Mouse (Mus musculus): Measurements from ENCODE around the gene Fabp6. TPM values are rescaled to one million over a fixed set of nuclear protein-coding genes. Genes with fewer than 3 reads are reported as not detected.

Gene Fabp6
- total RNA-seq, 1 experiment from 2014 or later, result not detected

GRCm38 (mm10) chr11:43610006-43610661, 8.8 kb upstream of the Fabp6 start:
- no peak for ATAC-seq (replicated peaks in 1 of 2; ENCODE audit: insufficient read depth in 1 of 2, low FRiP score in 2 of 2, low TSS enrichment in 1 of 2, low read depth in 1 of 2, poor library complexity in 2 of 2, severe bottlenecking in 2 of 2)

GRCm38 (mm10) chr11:43608440-43608839, 7.1 kb upstream of the Fabp6 start:
- no peak for ATAC-seq (replicated peaks in 1 of 2; ENCODE audit: insufficient read depth in 1 of 2, low FRiP score in 2 of 2, low TSS enrichment in 1 of 2, low read depth in 1 of 2, poor library complexity in 2 of 2, severe bottlenecking in 2 of 2)

- no peak for ATAC-seq (replicated peaks in 1 of 2; ENCODE audit: insufficient read depth in 1 of 2, low FRiP score in 2 of 2, low TSS enrichment in 1 of 2, low read depth in 1 of 2, poor library complexity in 2 of 2, severe bottlenecking in 2 of 2)
These were observed 4.5 kb upstream of the Fabp6 start for GRCm38 (mm10) chr11:43605859-43606258.

GRCm38 (mm10) chr11:43604891-43605290, 3.6 kb upstream of the Fabp6 start:
- no peak for ATAC-seq (replicated peaks in 1 of 2; ENCODE audit: insufficient read depth in 1 of 2, low FRiP score in 2 of 2, low TSS enrichment in 1 of 2, low read depth in 1 of 2, poor library complexity in 2 of 2, severe bottlenecking in 2 of 2)

GRCm38 (mm10) chr11:43604207-43604606, 2.9 kb upstream of the Fabp6 start:
- no peak for ATAC-seq (replicated peaks in 1 of 2; ENCODE audit: insufficient read depth in 1 of 2, low FRiP score in 2 of 2, low TSS enrichment in 1 of 2, low read depth in 1 of 2, poor library complexity in 2 of 2, severe bottlenecking in 2 of 2)

GRCm38 (mm10) chr11:43589530-43590072, 11.7 kb downstream of the Fabp6 start:
- ATAC-seq (replicated peaks in 1 of 2; ENCODE audit: insufficient read depth in 1 of 2, low FRiP score in 2 of 2, low TSS enrichment in 1 of 2, low read depth in 1 of 2, poor library complexity in 2 of 2, severe bottlenecking in 2 of 2), result no peak

GRCm38 (mm10) chr11:43586324-43587090, 14.8 kb downstream of the Fabp6 start, which contains the start of gene 4933415A04Rik:
Gene 4933415A04Rik (plus strand): TSS chr11:43587040.
- ATAC-seq (replicated peaks in 1 of 2; ENCODE audit: insufficient read depth in 1 of 2, low FRiP score in 2 of 2, low TSS enrichment in 1 of 2, low read depth in 1 of 2, poor library complexity in 2 of 2, severe bottlenecking in 2 of 2), result peak; percentile 75 to 85; a peak in 3 of 4 replicates

- no peak for ATAC-seq (replicated peaks in 1 of 2; ENCODE audit: insufficient read depth in 1 of 2, low FRiP score in 2 of 2, low TSS enrichment in 1 of 2, low read depth in 1 of 2, poor library complexity in 2 of 2, severe bottlenecking in 2 of 2)
These were observed 15.9 kb downstream of the Fabp6 start for GRCm38 (mm10) chr11:43585211-43586005.

GRCm38 (mm10) chr11:43577713-43578478, 23.4 kb downstream of the Fabp6 start:
- no peak for ATAC-seq (replicated peaks in 1 of 2; ENCODE audit: insufficient read depth in 1 of 2, low FRiP score in 2 of 2, low TSS enrichment in 1 of 2, low read depth in 1 of 2, poor library complexity in 2 of 2, severe bottlenecking in 2 of 2)

GRCm38 (mm10) chr11:43575376-43576151, 25.8 kb downstream of the Fabp6 start:
- peak; percentile 9 to 86; a peak in 3 of 4 replicates for ATAC-seq (replicated peaks in 1 of 2; ENCODE audit: insufficient read depth in 1 of 2, low FRiP score in 2 of 2, low TSS enrichment in 1 of 2, low read depth in 1 of 2, poor library complexity in 2 of 2, severe bottlenecking in 2 of 2)

GRCm38 (mm10) chr11:43575061-43575375, 26.3 kb downstream of the Fabp6 start:
- peak in 1 of 2 experiments; percentile 91; a peak in 1 of 4 replicates for ATAC-seq (replicated peaks in 1 of 2; ENCODE audit: insufficient read depth in 1 of 2, low FRiP score in 2 of 2, low TSS enrichment in 1 of 2, low read depth in 1 of 2, poor library complexity in 2 of 2, severe bottlenecking in 2 of 2)

- ATAC-seq (replicated peaks in 1 of 2; ENCODE audit: insufficient read depth in 1 of 2, low FRiP score in 2 of 2, low TSS enrichment in 1 of 2, low read depth in 1 of 2, poor library complexity in 2 of 2, severe bottlenecking in 2 of 2), result peak; percentile 55 to 60
These were observed 31.7 kb downstream of the Fabp6 start for GRCm38 (mm10) chr11:43569595-43569994.

- ATAC-seq (replicated peaks in 1 of 2; ENCODE audit: insufficient read depth in 1 of 2, low FRiP score in 2 of 2, low TSS enrichment in 1 of 2, low read depth in 1 of 2, poor library complexity in 2 of 2, severe bottlenecking in 2 of 2), result peak; percentile 8 to 31; a peak in 2 of 4 replicates
These were observed 32.2 kb downstream of the Fabp6 start for GRCm38 (mm10) chr11:43569188-43569587.

- peak; percentile 47 for ATAC-seq (replicated peaks in 1 of 2; ENCODE audit: insufficient read depth in 1 of 2, low FRiP score in 2 of 2, low TSS enrichment in 1 of 2, low read depth in 1 of 2, poor library complexity in 2 of 2, severe bottlenecking in 2 of 2)
These were observed 33.1 kb downstream of the Fabp6 start for GRCm38 (mm10) chr11:43568263-43568662.

GRCm38 (mm10) chr11:43566696-43567095, 34.6 kb downstream of the Fabp6 start:
- ATAC-seq (replicated peaks in 1 of 2; ENCODE audit: insufficient read depth in 1 of 2, low FRiP score in 2 of 2, low TSS enrichment in 1 of 2, low read depth in 1 of 2, poor library complexity in 2 of 2, severe bottlenecking in 2 of 2), result no peak

GRCm38 (mm10) chr11:43565852-43566251, 35.5 kb downstream of the Fabp6 start:
- no peak for ATAC-seq (replicated peaks in 1 of 2; ENCODE audit: insufficient read depth in 1 of 2, low FRiP score in 2 of 2, low TSS enrichment in 1 of 2, low read depth in 1 of 2, poor library complexity in 2 of 2, severe bottlenecking in 2 of 2)
